Mouse (Mus musculus): ENCODE measurements around the gene Fpgt. TPM values are rescaled to one million over a fixed set of nuclear protein-coding genes. Genes with fewer than 3 reads are reported as not detected.

Fpgt gene
- polyA plus RNA-seq, 1 experiment from 2014 or later: 22.8 TPM

DNA sequence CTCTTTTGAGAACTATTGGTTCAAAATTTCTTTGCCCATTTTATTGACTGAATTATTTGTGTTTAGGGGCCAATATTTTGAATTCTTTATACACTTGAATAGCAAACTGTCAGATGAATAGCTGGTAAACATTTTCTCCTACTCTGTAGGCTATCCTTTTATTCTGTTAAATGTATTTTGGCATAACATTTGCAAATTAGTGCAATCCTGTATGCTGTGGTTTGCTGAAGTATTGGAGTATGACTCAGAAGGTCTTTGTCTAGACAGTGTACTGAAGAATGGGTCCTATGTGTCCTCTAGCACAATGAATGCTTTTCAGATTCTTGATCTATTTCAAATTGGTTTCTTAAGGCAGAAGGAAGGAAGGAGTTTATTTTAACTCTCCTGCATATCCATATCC lies 35.6 kb downstream of the Fpgt start:
- no peaks in the 10 kb centered on the region for H3K9me3 ChIP-seq (ENCODE audit: control insufficient read depth, low read length)
- H3K4me3 ChIP-seq (ENCODE audit: low read depth, low read length): no peak overlapping the region
- no peak overlapping the region for H3K27ac ChIP-seq (ENCODE audit: low read depth, low read length)
- no peak for ATAC-seq (ENCODE audit: low FRiP score)
- no peaks in the 10 kb centered on the region for H3K27me3 ChIP-seq (ENCODE audit: control insufficient read depth, insufficient read depth, low read length)
- H3K9ac ChIP-seq (ENCODE audit: low read length): no peak overlapping the region
- no peaks in the 10 kb centered on the region for H3K36me3 ChIP-seq (ENCODE audit: control insufficient read depth, insufficient read depth, low read length)
- no peak for DNase-seq (ENCODE audit: low spot score, missing footprints)
- no peaks in the 10 kb centered on the region for H3K4me1 ChIP-seq (ENCODE audit: control insufficient read depth, insufficient read depth, low read length)
- H3K4me2 ChIP-seq: no peak overlapping the region

DNA sequence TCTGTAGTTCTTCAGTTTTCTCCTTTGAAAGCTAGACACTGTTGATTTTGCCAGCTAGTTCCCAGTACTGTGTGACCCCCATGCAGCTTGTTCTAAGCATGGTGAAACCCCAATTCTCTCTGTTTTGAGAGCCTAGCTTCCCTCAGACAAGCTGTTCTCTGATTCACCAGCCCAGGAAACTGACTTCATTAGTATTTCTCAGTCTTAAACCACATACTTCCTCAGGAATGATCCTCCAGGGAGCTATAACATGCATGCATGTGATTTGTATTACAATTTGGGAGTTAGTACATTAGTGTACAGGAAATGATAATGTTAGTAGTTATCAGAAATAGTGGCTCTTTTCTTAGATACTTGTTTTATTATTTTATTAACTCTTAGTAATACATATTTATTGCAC lies 36.6 kb downstream of the Fpgt start:
- H3K9me3 ChIP-seq (ENCODE audit: control insufficient read depth, low read length): no peaks in the 10 kb centered on the region
- no peaks in the 10 kb centered on the region for H3K4me1 ChIP-seq (ENCODE audit: control insufficient read depth, insufficient read depth, low read length)
- H3K36me3 ChIP-seq (ENCODE audit: control insufficient read depth, insufficient read depth, low read length): no peaks in the 10 kb centered on the region
- H3K27ac ChIP-seq (ENCODE audit: low read depth, low read length): no peak overlapping the region
- H3K27me3 ChIP-seq (ENCODE audit: control insufficient read depth, insufficient read depth, low read length): no peaks in the 10 kb centered on the region
- no peak overlapping the region for H3K4me2 ChIP-seq
- no peak overlapping the region for H3K4me3 ChIP-seq (ENCODE audit: low read depth, low read length)
- ATAC-seq (ENCODE audit: low FRiP score) (no peak), DNase-seq (ENCODE audit: low spot score, missing footprints) (no peak)
- no peak overlapping the region for H3K9ac ChIP-seq (ENCODE audit: low read length)

DNA sequence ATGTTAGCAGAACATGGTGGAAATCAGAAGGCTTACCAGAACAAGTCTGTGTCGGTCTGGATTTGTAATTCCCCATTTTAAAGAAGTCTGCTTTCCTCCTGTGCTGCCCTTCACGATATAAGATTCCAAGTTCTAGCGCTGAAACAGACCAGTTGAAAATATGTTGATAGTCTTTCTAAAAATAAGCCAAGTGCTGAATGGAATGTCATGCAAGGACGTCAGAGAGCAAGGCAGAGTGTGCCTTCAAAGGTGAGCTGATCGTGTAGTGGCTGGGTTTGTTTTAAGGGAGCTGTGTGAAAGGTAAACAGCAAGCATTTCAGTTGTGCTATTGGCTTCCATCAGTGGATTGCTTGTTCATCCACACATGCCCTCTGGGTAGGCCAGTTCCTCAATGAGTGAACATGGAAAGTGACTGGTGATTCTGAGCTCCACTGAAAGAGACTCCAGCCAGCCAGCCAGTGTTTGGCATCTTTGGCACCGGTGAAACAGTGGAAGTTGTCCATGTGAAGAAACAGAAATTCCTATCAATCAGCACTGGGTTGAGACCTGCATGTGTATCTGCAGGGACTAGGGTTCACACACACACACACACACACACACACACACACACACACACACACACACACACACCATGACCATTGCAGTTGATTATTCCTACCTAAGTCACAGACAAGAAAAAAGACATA lies 37.8 kb downstream of the Fpgt start, which contains the start of gene Tnni3k:
TSS of gene Tnni3k (minus strand) at position 177 of the 686 bp plus-strand sequence.
- Histone ChIP-seq H3K27me3 (ENCODE audit: control insufficient read depth, insufficient read depth, low read length) (no peaks in the 10 kb centered on the region), H3K4me1 (ENCODE audit: control insufficient read depth, insufficient read depth, low read length) (no peaks in the 10 kb centered on the region), H3K4me3 (ENCODE audit: low read depth, low read length) (no peak within 1 kb of the TSS), H3K4me2 (no peak within 1 kb of the TSS), H3K9ac (ENCODE audit: low read length) (no peak within 1 kb of the TSS), H3K27ac (ENCODE audit: low read depth, low read length) (no peak within 1 kb of the TSS), H3K36me3 (ENCODE audit: control insufficient read depth, insufficient read depth, low read length) (no peaks in the 10 kb centered on the region), H3K9me3 (ENCODE audit: control insufficient read depth, low read length) (no peaks in the 10 kb centered on the region)
- ATAC-seq (ENCODE audit: low FRiP score): no peak
- no peak for DNase-seq (ENCODE audit: low spot score, missing footprints)
- WGBS: 77% methylated on average over 6 of the region's 6 CpGs

DNA sequence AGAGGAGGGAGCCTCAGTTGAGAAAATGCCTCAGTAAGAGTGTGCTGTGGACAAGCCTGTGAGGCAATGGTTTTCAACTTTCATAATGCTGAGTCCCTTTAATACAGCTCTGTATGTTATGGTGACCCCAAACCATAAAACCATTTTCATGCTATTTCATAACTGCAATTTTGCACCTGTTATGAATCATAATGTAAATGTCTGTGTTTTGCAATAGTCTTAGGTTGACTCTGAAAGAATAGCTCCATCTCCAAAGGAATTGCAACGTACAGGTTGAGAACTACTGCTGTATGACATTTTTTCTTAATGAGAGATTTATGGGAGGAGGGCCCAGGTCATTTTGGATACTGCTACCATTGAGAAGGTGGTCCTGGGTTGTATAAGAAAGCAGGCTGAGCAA lies 40.0 kb downstream of the Fpgt start:
- Histone ChIP-seq H3K27ac (ENCODE audit: low read depth, low read length) (no peak overlapping the region), H3K27me3 (ENCODE audit: control insufficient read depth, insufficient read depth, low read length) (no peaks in the 10 kb centered on the region), H3K4me1 (ENCODE audit: control insufficient read depth, insufficient read depth, low read length) (no peaks in the 10 kb centered on the region), H3K36me3 (ENCODE audit: control insufficient read depth, insufficient read depth, low read length) (no peaks in the 10 kb centered on the region), H3K4me2 (no peak overlapping the region), H3K9ac (ENCODE audit: low read length) (no peak overlapping the region), H3K9me3 (ENCODE audit: control insufficient read depth, low read length) (no peaks in the 10 kb centered on the region), H3K4me3 (ENCODE audit: low read depth, low read length) (no peak overlapping the region)
- DNase-seq (ENCODE audit: low spot score, missing footprints) (no peak), ATAC-seq (ENCODE audit: low FRiP score) (no peak)
- WGBS: 80% methylated on average over 1 of the region's 1 CpGs

DNA sequence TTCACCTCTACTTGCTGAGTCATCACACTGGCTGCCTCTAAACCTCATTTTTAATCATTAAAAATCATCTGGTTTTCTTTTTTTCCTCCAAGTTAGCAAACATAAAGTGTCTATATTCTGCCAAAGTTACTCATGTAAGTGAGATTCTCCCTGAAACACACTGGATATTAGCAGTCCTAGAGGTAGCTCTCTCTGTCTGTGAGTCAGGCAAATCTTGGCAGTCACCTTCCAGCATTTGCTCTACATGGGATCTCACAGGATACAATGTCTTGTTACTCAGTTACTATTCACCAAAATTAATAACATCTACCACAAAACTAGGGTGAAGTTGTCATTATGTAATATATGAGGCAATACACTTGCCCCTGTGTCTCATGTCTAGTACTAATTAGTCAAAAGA lies 41.2 kb downstream of the Fpgt start:
- Histone ChIP-seq H3K27me3 (ENCODE audit: control insufficient read depth, insufficient read depth, low read length) (no peaks in the 10 kb centered on the region), H3K9ac (ENCODE audit: low read length) (no peak overlapping the region), H3K9me3 (ENCODE audit: control insufficient read depth, low read length) (no peaks in the 10 kb centered on the region), H3K4me2 (no peak overlapping the region), H3K36me3 (ENCODE audit: control insufficient read depth, insufficient read depth, low read length) (no peaks in the 10 kb centered on the region), H3K4me1 (ENCODE audit: control insufficient read depth, insufficient read depth, low read length) (no peaks in the 10 kb centered on the region), H3K27ac (ENCODE audit: low read depth, low read length) (no peak overlapping the region), H3K4me3 (ENCODE audit: low read depth, low read length) (no peak overlapping the region)
- ATAC-seq (ENCODE audit: low FRiP score) (no peak), DNase-seq (ENCODE audit: low spot score, missing footprints) (no peak)

DNA sequence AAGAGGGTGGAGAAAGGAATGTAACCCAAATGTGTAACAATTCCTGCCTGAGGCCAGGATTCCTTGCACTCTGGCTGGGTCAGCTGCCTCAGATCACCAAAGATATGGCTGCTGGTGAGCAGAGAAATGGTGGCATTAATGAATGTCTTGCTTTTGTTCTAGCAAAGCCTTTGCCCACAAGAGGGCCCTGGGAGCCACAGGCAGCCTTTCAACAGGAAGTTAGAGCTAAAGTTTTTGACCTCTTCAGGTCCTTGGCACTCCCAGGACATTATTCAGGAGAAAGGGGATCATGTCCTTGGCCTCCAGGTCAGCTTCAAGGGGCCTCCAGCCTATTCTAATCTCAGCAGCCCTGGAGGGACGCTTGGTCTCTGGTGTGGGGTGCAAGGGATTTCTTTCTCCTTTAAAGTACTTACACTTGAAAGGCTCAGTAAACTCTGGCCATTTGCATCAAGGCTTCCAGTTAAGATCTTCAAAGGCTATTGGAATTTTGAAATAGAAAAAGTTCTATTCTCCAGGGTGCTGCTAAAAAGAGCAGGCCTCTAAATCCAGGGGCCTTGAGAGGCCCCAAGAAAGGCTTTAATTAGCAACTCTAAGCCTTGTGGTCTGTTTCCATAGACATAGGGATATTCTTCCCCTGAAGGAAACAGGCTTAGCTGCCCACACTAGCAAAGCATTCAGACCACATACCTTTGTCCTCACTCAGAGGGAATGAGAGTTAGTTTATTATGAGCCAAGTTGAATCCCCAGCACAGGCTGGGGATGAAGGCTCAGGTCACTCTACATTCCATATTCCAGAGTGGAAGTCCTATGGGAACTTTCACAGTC lies 54.0 kb downstream of the Fpgt start:
- DNase-seq (ENCODE audit: low spot score, missing footprints): no peak
- ATAC-seq (ENCODE audit: low FRiP score): peak; percentile 84
- whole genome bisulfite sequencing: 13% methylated on average over 1 of the region's 1 CpGs

More for the DNA sequence above, 54.0 kb downstream of the Fpgt start:
- H3K4me2 ChIP-seq: no peak overlapping the region
- no peak overlapping the region for H3K4me3 ChIP-seq (ENCODE audit: low read depth, low read length)
- no peaks in the 10 kb centered on the region for H3K36me3 ChIP-seq (ENCODE audit: control insufficient read depth, insufficient read depth, low read length)
- H3K9ac ChIP-seq (ENCODE audit: low read length): no peak overlapping the region
- peaks cover 4% of the 10 kb centered on the region; the same call in 1 of the 2 replicates for H3K4me1 ChIP-seq (ENCODE audit: control insufficient read depth, insufficient read depth, low read length)
- no peaks in the 10 kb centered on the region for H3K9me3 ChIP-seq (ENCODE audit: control insufficient read depth, low read length)
- H3K27me3 ChIP-seq (ENCODE audit: control insufficient read depth, insufficient read depth, low read length): no peaks in the 10 kb centered on the region
- no peak overlapping the region for H3K27ac ChIP-seq (ENCODE audit: low read depth, low read length)

Other genes with a start within 250 kb of the Fpgt start
- 0.04 and 0.08 TPM in 2 replicates for gene Tnni3k, start 38.0 kb downstream of the Fpgt start, polyA plus RNA-seq (2014; fragmentation: Nextera tagmentation; extraction: Ambion mirVana)
- gene Lrriq3, start within 50 bp of the Fpgt start, polyA plus RNA-seq (2014; fragmentation: Nextera tagmentation; extraction: Ambion mirVana): 1.4 and 1.7 TPM in 2 replicates

Measured in midbrain, embryonic 11.5 days (tissue).